Mouse (Mus musculus): ENCODE data around the gene Ptprb.

The Ptprb gene

DNA sequence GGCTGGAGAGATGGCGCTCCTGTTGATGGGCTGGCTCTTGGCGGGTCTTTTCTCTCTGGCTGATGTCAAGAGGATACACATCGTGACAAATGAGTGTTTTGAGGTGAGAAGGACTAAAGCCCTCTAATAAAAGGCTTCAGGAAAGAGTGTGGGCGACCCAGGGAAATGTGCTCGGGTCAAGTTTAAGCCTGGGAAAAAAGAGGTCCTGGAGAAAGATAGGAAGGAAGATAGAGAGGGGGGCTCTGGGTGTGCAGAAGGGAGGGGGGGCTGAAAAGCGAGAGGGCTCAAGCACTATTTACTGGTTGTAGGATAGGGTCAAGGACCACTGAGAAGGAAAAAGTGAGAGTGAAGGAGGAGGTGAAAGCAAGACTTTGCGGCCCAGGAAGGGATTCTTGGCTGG lies 25.5 kb downstream of the Ptprb start:
- no peak for DNase-seq

DNA sequence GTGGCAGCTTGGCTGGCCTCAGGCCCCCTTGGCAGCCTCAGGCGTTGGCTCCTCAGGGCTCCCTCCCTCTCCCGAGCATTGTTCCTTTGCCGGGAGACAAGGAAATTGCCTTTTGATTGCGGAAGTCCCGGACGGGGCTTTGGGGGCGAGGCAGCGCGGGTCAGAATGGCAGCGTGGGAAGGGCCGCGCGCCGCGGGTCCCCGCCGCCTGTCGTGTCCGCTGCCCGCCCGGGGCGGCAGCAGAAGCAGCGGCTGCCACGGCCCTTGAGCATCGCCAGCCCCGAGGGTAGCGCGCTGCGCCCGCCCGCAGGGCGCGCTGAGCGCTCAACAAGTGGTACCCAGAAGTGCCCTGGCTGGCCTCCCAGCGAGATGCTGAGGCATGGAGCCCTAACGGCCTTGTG lies 25.9 kb downstream of the Ptprb start:
- no peak for DNase-seq

DNA sequence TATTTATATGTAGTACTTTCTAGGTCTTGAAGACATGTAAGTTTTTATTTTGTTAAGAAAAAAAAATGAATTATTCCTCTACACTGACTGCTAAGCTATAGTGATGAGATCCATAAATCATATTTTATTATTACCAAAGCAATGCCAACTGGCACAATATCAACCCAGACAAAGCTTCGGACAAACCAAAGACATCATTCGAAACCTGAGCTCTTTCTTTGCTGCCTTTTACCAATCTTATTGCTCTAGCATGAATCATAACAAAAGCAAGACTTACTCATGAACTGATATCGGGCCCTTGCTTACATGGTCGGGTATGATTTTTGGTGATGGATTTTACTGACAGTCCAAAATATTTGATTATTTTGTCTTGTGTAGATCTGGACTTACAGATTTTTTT lies 29.0 kb downstream of the Ptprb start:
- no peak for DNase-seq

- no peak for DNase-seq
Measured at GRCm38 (mm10) chr10:116309460-116309859, 34.1 kb downstream of the Ptprb start.

- DNase-seq, result no peak
Measured at GRCm38 (mm10) chr10:116310516-116311210, 35.3 kb downstream of the Ptprb start.

GRCm38 (mm10) chr10:116319246-116319645 lies 43.9 kb downstream of the Ptprb start:
- peak; percentile 74 for DNase-seq

DNA sequence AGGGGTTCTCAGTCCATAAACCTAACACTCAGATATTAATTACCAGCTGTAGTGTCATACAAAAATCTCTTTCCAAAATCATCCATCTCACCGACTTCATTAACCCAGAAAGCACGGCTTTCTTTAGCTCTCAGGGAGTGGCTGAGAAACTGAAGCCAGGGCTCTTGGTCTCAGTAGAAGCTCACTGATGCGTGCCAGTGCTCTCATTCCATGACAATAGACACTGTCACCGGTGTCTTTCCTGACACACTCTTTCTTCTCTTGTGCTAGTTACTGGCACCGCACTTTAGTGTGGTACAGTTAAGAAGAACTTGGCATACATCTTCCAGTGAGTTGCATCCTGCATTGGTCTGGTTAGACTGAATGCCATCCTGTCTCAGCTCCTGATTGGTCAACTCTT lies 53.8 kb downstream of the Ptprb start:
- no peak for DNase-seq

DNA sequence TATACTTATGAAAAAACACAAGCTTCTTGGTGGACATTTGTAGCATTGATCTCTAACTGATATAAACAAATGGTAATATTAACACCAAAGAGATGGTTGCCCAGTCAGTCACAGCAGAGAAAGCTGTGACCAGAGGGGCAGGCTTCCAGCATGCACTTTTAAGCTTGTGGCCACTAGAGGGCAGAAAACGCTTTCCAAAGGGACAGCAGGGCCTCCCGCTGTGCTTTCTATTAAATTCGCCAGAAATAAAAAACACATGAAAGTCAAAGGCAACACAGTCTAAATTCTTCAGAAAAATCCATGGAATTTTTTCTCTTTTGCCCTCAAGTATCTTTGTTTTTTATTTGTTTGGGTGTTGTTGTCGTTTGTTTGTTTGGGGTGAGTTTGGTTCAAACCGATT lies 55.1 kb downstream of the Ptprb start:
- DNase-seq, result peak; percentile 67

GRCm38 (mm10) chr10:116330961-116331510 lies 55.7 kb downstream of the Ptprb start:
- DNase-seq, result no peak

DNA sequence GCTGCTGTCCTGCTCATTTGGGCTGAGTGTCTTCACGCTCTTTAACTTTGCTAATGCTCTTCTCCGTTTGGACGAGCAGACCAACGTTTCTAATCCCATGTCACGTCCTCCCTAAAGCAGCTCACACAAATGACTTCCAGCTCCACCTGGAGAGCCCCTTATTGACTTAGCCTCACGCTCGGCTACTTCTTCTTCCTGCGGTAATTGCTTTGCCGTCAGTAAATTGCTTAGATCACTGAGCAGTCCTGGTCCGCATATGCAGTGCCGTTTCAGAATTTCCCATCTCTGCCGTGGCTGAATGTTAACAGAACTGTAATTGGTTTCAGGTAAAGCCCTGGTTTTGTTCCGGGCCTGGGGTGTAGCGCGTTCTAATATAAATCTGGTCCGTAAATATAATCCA lies 58.3 kb downstream of the Ptprb start:
- DNase-seq, result no peak

- no peak for DNase-seq
Measured at GRCm38 (mm10) chr10:116334120-116334519, 58.8 kb downstream of the Ptprb start.

DNA sequence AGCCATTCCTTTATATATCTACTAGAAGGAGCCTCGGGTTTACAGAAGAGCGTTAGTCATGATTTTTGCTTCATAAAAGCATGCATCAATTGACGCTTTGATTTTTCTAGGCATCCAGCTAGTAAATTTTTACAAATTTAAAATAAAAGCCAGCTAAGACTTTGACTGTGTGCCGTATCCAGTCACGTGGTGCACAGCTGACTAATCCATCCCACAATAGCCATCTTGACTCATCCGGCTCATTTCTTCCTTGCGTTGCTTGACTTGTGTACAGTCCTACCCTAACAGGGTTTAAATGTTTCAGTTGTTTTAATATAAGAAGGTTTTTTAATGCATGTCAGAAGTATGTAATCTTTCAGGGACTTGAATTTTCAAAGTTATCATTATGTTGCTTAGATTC lies 60.0 kb downstream of the Ptprb start:
- no peak for DNase-seq

DNA sequence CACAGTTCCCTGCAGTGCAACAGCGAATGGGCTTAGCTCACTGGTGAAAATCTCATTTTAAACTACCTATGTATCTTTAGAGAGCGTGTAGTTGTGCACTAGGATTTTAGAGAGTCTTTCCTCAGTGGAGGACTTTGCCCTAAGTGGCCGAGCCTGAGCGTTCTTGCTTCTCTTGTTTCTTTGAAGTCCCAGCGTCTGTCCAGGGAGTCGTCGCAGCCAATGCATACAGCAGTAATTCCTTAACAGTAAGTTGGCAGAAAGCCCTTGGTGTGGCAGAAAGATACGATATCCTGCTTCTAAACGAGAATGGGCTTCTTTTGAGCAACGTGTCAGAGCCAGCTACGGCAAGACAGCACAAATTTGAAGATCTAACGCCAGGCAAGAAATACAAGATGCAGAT lies 65.9 kb downstream of the Ptprb start:
- no peak for DNase-seq

- DNase-seq, result no peak
Measured at GRCm38 (mm10) chr10:116346618-116347184, 71.4 kb downstream of the Ptprb start.

DNA sequence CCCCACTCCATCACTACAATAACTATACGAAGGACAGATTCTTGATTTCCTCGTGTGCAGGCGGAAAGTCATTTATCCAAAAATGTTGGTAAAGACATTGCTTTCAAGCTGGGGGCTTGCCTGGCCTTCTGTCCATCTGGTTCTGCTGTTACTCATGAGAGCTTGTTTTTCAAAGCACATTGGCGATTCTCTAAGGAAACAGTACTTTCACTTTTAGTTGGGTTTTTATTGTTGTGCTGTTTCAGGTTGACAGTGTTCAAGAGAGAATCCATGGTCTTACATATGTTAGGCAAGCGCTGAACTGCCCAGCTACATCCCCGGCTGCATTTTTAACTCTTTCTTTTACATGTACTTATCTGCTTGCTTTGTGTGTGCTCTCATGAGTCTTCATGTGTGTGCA lies 73.7 kb downstream of the Ptprb start:
- DNase-seq, result no peak

GRCm38 (mm10) chr10:116350532-116350931 lies 75.2 kb downstream of the Ptprb start:
- no peak for DNase-seq

GRCm38 (mm10) chr10:116354372-116354771 lies 79.0 kb downstream of the Ptprb start:
- no peak for DNase-seq

DNA sequence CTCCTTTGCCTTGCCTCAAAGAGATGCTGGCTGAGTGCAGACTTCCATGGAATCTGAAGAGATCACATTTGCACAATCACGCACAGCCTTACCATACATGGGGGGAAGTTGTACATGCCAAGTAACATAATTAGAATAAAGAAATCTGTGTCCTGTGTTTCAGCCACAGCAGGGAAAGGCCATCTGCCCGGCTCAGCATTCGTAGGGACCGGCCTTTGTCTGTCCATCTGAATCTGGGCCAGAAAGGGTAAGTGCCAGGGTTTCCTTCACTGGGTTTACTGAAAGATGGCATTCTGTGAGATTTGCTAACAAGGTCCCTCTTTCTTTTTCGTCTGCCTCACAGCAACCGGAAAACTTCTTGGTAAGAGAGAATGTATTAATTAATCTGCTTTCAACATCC lies 86.9 kb downstream of the Ptprb start:
- peak; percentile 69 for DNase-seq

- DNase-seq, result no peak
Measured at GRCm38 (mm10) chr10:116362645-116363044, 87.3 kb downstream of the Ptprb start.

DNA sequence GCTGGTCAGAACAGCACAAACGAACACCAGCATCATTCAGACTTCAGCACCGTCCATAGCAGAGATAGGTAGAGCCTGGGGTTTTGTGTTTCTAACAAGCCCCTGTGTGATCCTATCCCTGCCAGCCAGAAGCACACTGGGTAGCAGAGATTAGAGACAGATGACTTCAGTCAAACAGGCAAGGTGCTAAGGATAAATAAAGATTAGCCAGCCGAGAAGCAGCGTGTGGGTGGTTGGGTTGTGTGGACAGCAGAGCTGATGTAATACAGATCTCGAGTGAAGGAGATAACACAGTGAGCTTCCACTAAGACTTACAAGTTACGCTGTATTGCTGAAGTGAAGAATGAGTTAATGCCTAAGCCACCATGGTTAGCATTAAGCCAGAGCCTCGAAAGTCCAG lies 89.4 kb downstream of the Ptprb start:
- no peak for DNase-seq

DNA sequence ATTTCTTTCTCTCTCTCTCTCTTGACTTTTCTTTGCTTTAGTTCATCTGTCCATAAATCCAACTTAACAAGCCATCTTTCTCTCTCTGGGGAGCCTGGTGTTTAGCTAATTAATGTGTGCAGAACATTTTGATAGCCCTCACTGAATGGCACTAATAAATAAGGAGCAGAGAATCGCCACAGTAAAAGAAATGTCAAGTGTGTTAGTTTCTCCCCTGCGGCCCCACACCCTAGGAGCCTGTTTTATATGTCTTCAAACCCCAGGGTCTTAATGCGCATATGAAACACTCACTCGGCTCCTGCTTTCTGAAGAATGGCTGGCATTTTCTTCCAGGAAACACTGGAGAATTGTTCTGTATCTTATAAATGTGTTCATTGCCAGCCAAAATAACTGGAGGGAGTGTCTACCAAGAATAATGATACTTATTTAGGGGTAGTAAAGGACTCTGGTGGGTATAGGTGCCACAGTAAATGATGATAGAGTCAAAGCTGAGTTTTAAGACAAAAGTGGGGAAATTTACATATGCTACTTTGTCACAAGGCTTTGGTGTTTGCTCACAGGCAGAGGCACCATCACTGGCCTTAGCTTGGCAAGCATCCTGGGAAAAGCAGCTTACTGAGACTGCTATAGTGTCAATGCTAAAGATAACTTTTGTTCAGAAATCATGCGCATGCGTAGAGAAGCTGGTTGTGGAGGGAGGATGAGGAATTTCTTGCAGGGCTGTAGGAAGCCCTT lies 95.8 kb downstream of the Ptprb start:
- no peak for DNase-seq

GRCm38 (mm10) chr10:116374111-116374510 lies 98.8 kb downstream of the Ptprb start:
- no peak for DNase-seq

DNA sequence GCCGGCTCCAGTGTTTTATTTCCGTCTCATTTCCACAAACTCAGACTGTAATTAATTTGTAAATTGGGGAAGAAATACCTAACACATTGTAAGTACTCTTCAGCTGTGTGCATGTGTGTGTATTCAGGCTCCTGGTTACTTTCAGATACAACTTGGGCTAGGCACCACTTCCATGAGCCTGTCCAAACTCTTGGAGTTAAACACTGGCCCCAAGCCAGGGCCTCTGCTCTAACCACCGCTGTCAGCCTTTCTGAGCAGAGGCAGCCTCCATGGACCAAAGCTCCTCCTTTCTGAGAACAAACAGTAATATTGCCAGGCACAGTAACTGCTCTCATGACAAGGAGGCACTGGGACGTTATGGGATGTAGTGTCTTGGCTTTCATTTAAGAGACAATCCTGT lies 101.5 kb downstream of the Ptprb start:
- no peak for DNase-seq

Data from layer of hippocampus, adult 9-11 months (tissue).